Mouse (Mus musculus): ENCODE data around the gene Hrct1. TPM values are rescaled to one million over a fixed set of nuclear protein-coding genes. Genes with fewer than 3 reads are reported as not detected.
A peak's percentile ranks its signal among the peaks of the same experiment; 100 is the strongest.

The Hrct1 gene
- polyA plus RNA-seq, 1 experiment from 2014 or later = not detected

- WGBS = 27% methylated on average over 7 of the region's 7 CpGs
- Histone ChIP-seq H3K4me3 (no peak overlapping the region), H3K27me3 (ENCODE audit: low read depth, poor library complexity, severe bottlenecking) (no peaks in the 10 kb centered on the region), H3K9me3 (replicated peaks) (no peaks in the 10 kb centered on the region), H3K36me3 (no peaks in the 10 kb centered on the region), H3K4me1 (no peaks in the 10 kb centered on the region), H3K27ac (replicated peaks) (no peak overlapping the region)
- peak; percentile 36 for DNase-seq (ENCODE audit: low spot score)
Observed at GRCm38 (mm10) chr4:43763410-43763809, 36.4 kb downstream of the Hrct1 start.

DNA sequence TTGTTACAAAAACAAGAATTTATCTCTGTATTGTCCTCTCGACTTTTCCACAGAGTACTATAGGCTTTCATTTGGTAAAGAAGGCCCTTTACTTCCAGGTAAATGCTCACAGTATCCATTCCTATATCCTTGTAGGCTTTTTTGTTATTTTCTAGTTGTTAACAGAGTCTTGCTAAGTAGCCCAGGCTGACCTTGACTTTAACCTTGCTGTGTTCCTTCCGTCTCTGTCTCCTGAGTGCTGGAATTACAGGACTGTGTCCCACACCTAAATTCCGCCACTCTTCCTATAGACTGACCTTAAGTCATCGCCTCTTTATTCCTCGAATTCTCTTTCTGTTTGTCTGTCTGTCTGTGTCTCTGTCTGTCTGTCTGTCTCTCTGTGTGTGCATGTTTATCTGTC lies 41.4 kb downstream of the Hrct1 start:
- 83% methylated on average over 5 of the region's 5 CpGs for WGBS
- H3K27ac ChIP-seq (replicated peaks) = no peak overlapping the region

GRCm38 (mm10) chr4:43769374-43769773 lies 42.4 kb downstream of the Hrct1 start:
- no peak overlapping the region for H3K27ac ChIP-seq (replicated peaks)
- no peaks in the 10 kb centered on the region for H3K4me1 ChIP-seq
- no peaks in the 10 kb centered on the region for H3K27me3 ChIP-seq (ENCODE audit: low read depth, poor library complexity, severe bottlenecking)
- DNase-seq (ENCODE audit: low spot score) = no peak
- H3K4me3 ChIP-seq = no peak overlapping the region
- H3K36me3 ChIP-seq = no peaks in the 10 kb centered on the region
- 89% methylated on average over 2 of the region's 2 CpGs for WGBS
- H3K9me3 ChIP-seq (replicated peaks) = no peaks in the 10 kb centered on the region

More for the DNA sequence above, 41.4 kb downstream of the Hrct1 start:
- H3K36me3 ChIP-seq = no peaks in the 10 kb centered on the region
- H3K9me3 ChIP-seq (replicated peaks) = no peaks in the 10 kb centered on the region
- no peaks in the 10 kb centered on the region for H3K27me3 ChIP-seq (ENCODE audit: low read depth, poor library complexity, severe bottlenecking)
- no peak overlapping the region for H3K4me3 ChIP-seq
- no peak for DNase-seq (ENCODE audit: low spot score)
- no peaks in the 10 kb centered on the region for H3K4me1 ChIP-seq

GRCm38 (mm10) chr4:43770909-43771308 lies 43.9 kb downstream of the Hrct1 start, which contains the start of gene Olfr159:
Olfr159 (minus strand) TSS chr4:43771009.
- 83% methylated on average over 6 of the region's 6 CpGs for WGBS

DNA sequence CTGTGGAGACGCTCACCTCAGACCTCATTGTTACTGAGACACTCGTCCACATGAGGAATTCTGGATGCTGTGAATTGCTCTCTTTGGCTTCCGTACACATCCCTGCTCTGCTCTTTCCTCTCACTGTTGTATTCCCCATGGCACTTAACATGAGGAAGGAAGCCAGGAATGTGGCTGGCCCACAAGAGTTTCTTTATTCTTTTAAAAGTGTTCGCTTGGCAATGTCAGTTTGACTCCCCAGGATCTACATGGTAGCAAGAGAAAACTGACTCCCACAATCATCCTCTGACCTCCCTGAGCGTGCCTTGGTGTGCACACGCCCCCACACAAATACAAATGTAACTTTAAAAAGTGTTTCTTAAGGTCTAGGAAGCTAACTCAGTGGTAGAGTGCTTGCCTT lies 44.6 kb downstream of the Hrct1 start:
- H3K4me1 ChIP-seq = no peaks in the 10 kb centered on the region
- WGBS = 79% methylated on average over 6 of the region's 6 CpGs
- H3K27me3 ChIP-seq (ENCODE audit: low read depth, poor library complexity, severe bottlenecking) = no peaks in the 10 kb centered on the region
- H3K27ac ChIP-seq (replicated peaks) = no peak overlapping the region
- no peak for DNase-seq (ENCODE audit: low spot score)
- H3K36me3 ChIP-seq = no peaks in the 10 kb centered on the region
- H3K4me3 ChIP-seq = no peak overlapping the region
- H3K9me3 ChIP-seq (replicated peaks) = no peaks in the 10 kb centered on the region

More at GRCm38 (mm10) chr4:43770909-43771308, 43.9 kb downstream of the Hrct1 start, which contains the start of gene Olfr159:
- no peak within 1 kb of the TSS for H3K27ac ChIP-seq (replicated peaks)
- no peak within 1 kb of the TSS for H3K4me3 ChIP-seq
- H3K9me3 ChIP-seq (replicated peaks) = no peaks in the 10 kb centered on the region
- H3K27me3 ChIP-seq (ENCODE audit: low read depth, poor library complexity, severe bottlenecking) = no peaks in the 10 kb centered on the region
- no peaks in the 10 kb centered on the region for H3K4me1 ChIP-seq
- no peaks in the 10 kb centered on the region for H3K36me3 ChIP-seq
- DNase-seq (ENCODE audit: low spot score) = no peak

GRCm38 (mm10) chr4:43772304-43772703 lies 45.3 kb downstream of the Hrct1 start:
- 39% methylated on average over 2 of the region's 2 CpGs for WGBS
- Histone ChIP-seq H3K9me3 (replicated peaks) (no peaks in the 10 kb centered on the region), H3K36me3 (no peaks in the 10 kb centered on the region), H3K27ac (replicated peaks) (no peak overlapping the region), H3K4me1 (no peaks in the 10 kb centered on the region), H3K27me3 (ENCODE audit: low read depth, poor library complexity, severe bottlenecking) (no peaks in the 10 kb centered on the region), H3K4me3 (no peak overlapping the region)
- DNase-seq (ENCODE audit: low spot score) = no peak

Other genes with a start within 250 kb of the Hrct1 start
- not detected in 2 replicates for gene Sit1, start 243.5 kb upstream of the Hrct1 start, polyA plus RNA-seq (2016; fragmentation: Nextera tagmentation; extraction: Ambion mirVana)
- gene Ccdc107, start 234.3 kb upstream of the Hrct1 start, polyA plus RNA-seq (2016; fragmentation: Nextera tagmentation; extraction: Ambion mirVana) = 44.8 and 48.4 TPM in 2 replicates
- 48.5 and 52.8 TPM in 2 replicates for gene Arhgef39, start 227.5 kb upstream of the Hrct1 start, polyA plus RNA-seq (2016; fragmentation: Nextera tagmentation; extraction: Ambion mirVana)
- 0.67 and 0.69 TPM in 2 replicates for gene Car9, start 220.2 kb upstream of the Hrct1 start, polyA plus RNA-seq (2016; fragmentation: Nextera tagmentation; extraction: Ambion mirVana)
- 41.6 and 44.5 TPM in 2 replicates for gene Tpm2, start 203.4 kb upstream of the Hrct1 start, polyA plus RNA-seq (2016; fragmentation: Nextera tagmentation; extraction: Ambion mirVana)
- gene Creb3, start 164.9 kb upstream of the Hrct1 start, polyA plus RNA-seq (2016; fragmentation: Nextera tagmentation; extraction: Ambion mirVana) = 43.1 and 49.1 TPM in 2 replicates
- gene Tln1, start 164.5 kb upstream of the Hrct1 start, polyA plus RNA-seq (2016; fragmentation: Nextera tagmentation; extraction: Ambion mirVana) = 43.3 and 47.2 TPM in 2 replicates
- 20.7 and 21.0 TPM in 2 replicates for gene Rgp1, start 148.5 kb upstream of the Hrct1 start, polyA plus RNA-seq (2016; fragmentation: Nextera tagmentation; extraction: Ambion mirVana)
- 26.7 and 31.6 TPM in 2 replicates for gene Gba2, start 148.3 kb upstream of the Hrct1 start, polyA plus RNA-seq (2016; fragmentation: Nextera tagmentation; extraction: Ambion mirVana)
- 0.32 and 0.74 TPM in 2 replicates for gene Msmp, start 142.7 kb upstream of the Hrct1 start, polyA plus RNA-seq (2016; fragmentation: Nextera tagmentation; extraction: Ambion mirVana)
- gene Npr2, start 95.3 kb upstream of the Hrct1 start, polyA plus RNA-seq (2016; fragmentation: Nextera tagmentation; extraction: Ambion mirVana) = 11.7 and 14.3 TPM in 2 replicates
- 3.0 and 4.3 TPM in 2 replicates for gene Spag8, start 73.6 kb upstream of the Hrct1 start, polyA plus RNA-seq (2016; fragmentation: Nextera tagmentation; extraction: Ambion mirVana)
- gene Hint2, start 70.7 kb upstream of the Hrct1 start, polyA plus RNA-seq (2016; fragmentation: Nextera tagmentation; extraction: Ambion mirVana) = 75.5 and 79.3 TPM in 2 replicates
- gene Tmem8b, start 58.2 kb upstream of the Hrct1 start, polyA plus RNA-seq (2016; fragmentation: Nextera tagmentation; extraction: Ambion mirVana) = 4.6 and 7.2 TPM in 2 replicates
- gene Fam221b, start 58.0 kb upstream of the Hrct1 start, polyA plus RNA-seq (2016; fragmentation: Nextera tagmentation; extraction: Ambion mirVana) = 1.6 and 2.1 TPM in 2 replicates
- gene Olfr70, start 26.4 kb upstream of the Hrct1 start, polyA plus RNA-seq (2016; fragmentation: Nextera tagmentation; extraction: Ambion mirVana) = not detected in 2 replicates
- not detected in 2 replicates for gene Olfr71, start 16.9 kb upstream of the Hrct1 start, polyA plus RNA-seq (2016; fragmentation: Nextera tagmentation; extraction: Ambion mirVana)
- 0.02 TPM in 1 of 2 replicates, not detected in the other for gene Spaar, start 2.8 kb downstream of the Hrct1 start, polyA plus RNA-seq (2016; fragmentation: Nextera tagmentation; extraction: Ambion mirVana)
- gene Olfr159, start 43.8 kb downstream of the Hrct1 start, polyA plus RNA-seq (2016; fragmentation: Nextera tagmentation; extraction: Ambion mirVana) = not detected in 2 replicates
- not detected in 2 replicates for gene Olfr156, start 96.7 kb downstream of the Hrct1 start, polyA plus RNA-seq (2016; fragmentation: Nextera tagmentation; extraction: Ambion mirVana)
- gene Olfr157, start 113.0 kb downstream of the Hrct1 start, polyA plus RNA-seq (2016; fragmentation: Nextera tagmentation; extraction: Ambion mirVana) = not detected in 2 replicates
- not detected in 2 replicates for gene Olfr155, start 124.4 kb downstream of the Hrct1 start, polyA plus RNA-seq (2016; fragmentation: Nextera tagmentation; extraction: Ambion mirVana)
- 8.7 and 10.0 TPM in 2 replicates for gene Reck, start 148.3 kb downstream of the Hrct1 start, polyA plus RNA-seq (2016; fragmentation: Nextera tagmentation; extraction: Ambion mirVana)
- gene Glipr2, start 230.2 kb downstream of the Hrct1 start, polyA plus RNA-seq (2016; fragmentation: Nextera tagmentation; extraction: Ambion mirVana) = 69.2 and 82.3 TPM in 2 replicates